Comparison of ENCODE assay signal across 26 mouse cellular contexts in the genomic region with DNA sequence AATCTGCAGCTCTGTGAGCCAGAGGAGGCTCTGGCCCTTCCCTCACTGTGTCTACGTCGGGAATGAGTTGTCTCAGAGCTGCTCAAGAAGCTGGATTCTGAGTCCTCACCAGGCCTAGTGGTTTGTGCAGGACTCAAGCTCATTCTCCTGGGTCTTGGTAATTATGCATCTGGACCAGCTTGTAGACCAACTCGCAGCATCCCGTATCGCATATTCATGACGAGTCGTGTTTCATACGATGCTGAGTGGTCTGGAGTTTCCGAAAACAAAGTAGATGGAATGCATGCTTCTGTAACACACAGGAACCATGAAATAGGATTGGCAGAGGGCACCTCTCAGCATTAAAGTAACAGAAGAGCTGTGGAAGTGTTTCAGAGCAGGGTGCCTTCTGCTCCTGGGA. TPM values are rescaled to one million over a fixed set of nuclear protein-coding genes. Genes with fewer than 3 reads are reported as not detected.
DNase-seq lines count a peak whose midpoint lies in the region; ATAC-seq and TF ChIP-seq lines count a peak whose summit lies in the region.
"Had no signal": no experiment of that assay in that cellular context is flagged by ENCODE, and none has a peak within 500 bp of the region (broad histone marks: within the 10 kb centered on the region; RNA-seq: fewer than 3 reads in every experiment).

No protein-coding gene starts in this region.

- H3K27me3 ChIP-seq in embryonic facial prominence, embryonic 14.5 days (replicated peaks; ENCODE audit: control insufficient read depth, insufficient read depth, low read length) = no peaks in the 10 kb centered on the region
- H3K27me3 ChIP-seq in embryonic facial prominence, embryonic 10.5 days (replicated peaks; ENCODE audit: low read depth, poor library complexity, severe bottlenecking) = peaks cover 4% of the 10 kb centered on the region; the same call in 1 of the 2 replicates
- no peaks in the 10 kb centered on the region for H3K27me3 ChIP-seq in hindbrain, postnatal 0 days (ENCODE audit: insufficient read depth, low read length)
- H3K27me3 ChIP-seq in hindbrain, embryonic 12.5 days = peaks cover 3% of the 10 kb centered on the region
- peaks cover 24% of the 10 kb centered on the region; the same call in 1 of the 2 replicates for H3K27me3 ChIP-seq in midbrain, embryonic 12.5 days
- H3K27me3 ChIP-seq in midbrain, embryonic 15.5 days (replicated peaks) = no peaks in the 10 kb centered on the region
- no peaks in the 10 kb centered on the region for H3K27me3 ChIP-seq in liver, embryonic 12.5 days (replicated peaks)
- H3K27me3 ChIP-seq: embryonic facial prominence, embryonic 15.5 days; forebrain, embryonic 15.5 days had no signal

- intact Hi-C loops in left cerebral cortex, postnatal 36 days (cut with DNase I) = loop anchor here (10.0 kb wide), 1 partner anchor 951 kb away; no protein-coding TSS in a partner anchor

- TF ChIP-seq CTCF in hindbrain, postnatal 0 days (IDR thresholded peaks at IDR 0.05; ENCODE audit: low read depth) = no peak

- no peak for ATAC-seq in embryonic facial prominence, embryonic 14.5 days (ENCODE audit: low read depth)
- 0 out of 2 replicates have a peak, but pooled peaks have one; percentile 22 for ATAC-seq in hindbrain, postnatal 0 days
- no peak for ATAC-seq in hindbrain, embryonic 12.5 days (ENCODE audit: low FRiP score)
- peak; percentile 71 for ATAC-seq in midbrain, embryonic 12.5 days (ENCODE audit: low FRiP score, low read depth)
- ATAC-seq in midbrain, embryonic 15.5 days (replicated peaks) = 0 out of 2 replicates have a peak, but pooled peaks have one; percentile 30
- ATAC-seq in liver, embryonic 12.5 days = no peak
- ATAC-seq: forebrain, embryonic 15.5 days; Patski had no signal

- no peak overlapping the region for H3K4me3 ChIP-seq in embryonic facial prominence, embryonic 14.5 days (ENCODE audit: low read depth, low read length)
- H3K4me3 ChIP-seq in embryonic facial prominence, embryonic 10.5 days = no peak overlapping the region
- H3K4me3 ChIP-seq in hindbrain, postnatal 0 days (ENCODE audit: low read length) = no peak overlapping the region
- no peak overlapping the region for H3K4me3 ChIP-seq in hindbrain, embryonic 12.5 days
- H3K4me3 ChIP-seq in midbrain, embryonic 12.5 days = no peak overlapping the region
- no peak overlapping the region for H3K4me3 ChIP-seq in midbrain, embryonic 15.5 days
- no peak overlapping the region for H3K4me3 ChIP-seq in liver, embryonic 12.5 days
- H3K4me3 ChIP-seq: embryonic facial prominence, embryonic 15.5 days; forebrain, embryonic 15.5 days; heart, adult 2 months; heart, embryonic 10.5 days; heart, embryonic 13.5 days had no signal

- no peaks in the 10 kb centered on the region for H3K4me1 ChIP-seq in embryonic facial prominence, embryonic 14.5 days (ENCODE audit: control insufficient read depth, insufficient read depth, low read length)
- H3K4me1 ChIP-seq in embryonic facial prominence, embryonic 10.5 days = peaks cover 6% of the 10 kb centered on the region
- no peaks in the 10 kb centered on the region for H3K4me1 ChIP-seq in hindbrain, postnatal 0 days (ENCODE audit: insufficient read depth, low read length)
- 0 out of 2 replicates have a peak, but pooled peaks cover 6% of the 10 kb centered on the region for H3K4me1 ChIP-seq in hindbrain, embryonic 12.5 days
- H3K4me1 ChIP-seq in midbrain, embryonic 12.5 days = peaks cover 7% of the 10 kb centered on the region
- H3K4me1 ChIP-seq in midbrain, embryonic 15.5 days = peaks cover 4% of the 10 kb centered on the region; the same call in 1 of the 2 replicates
- H3K4me1 ChIP-seq in liver, embryonic 12.5 days = no peaks in the 10 kb centered on the region
- H3K4me1 ChIP-seq: embryonic facial prominence, embryonic 15.5 days had no signal

- DNase-seq in embryonic facial prominence, embryonic 14.5 days (ENCODE audit: low spot score) = peak; percentile 27
- no peak for DNase-seq in embryonic facial prominence, embryonic 10.5 days (ENCODE audit: low spot score)
- peak; percentile 10 for DNase-seq in hindbrain, postnatal 0 days (ENCODE audit: low spot score)
- DNase-seq in left cerebral cortex, postnatal 36 days (ENCODE audit: low spot score in 2 of 2) = no peak
- DNase-seq: adrenal gland, postnatal 10 days; adrenal gland, postnatal 36 days; cerebellum, adult 11-12 months; cerebellum, adult 8-10 months; cerebellum, postnatal 36 days; embryo, embryonic 11 days; gastrocnemius, postnatal 10 days; gastrocnemius, postnatal 36 days; heart, adult 2 months; heart, postnatal 14 days; heart, postnatal 4 days had no signal

- 56% methylated on average over 9 of the region's 9 CpGs for WGBS in embryonic facial prominence, embryonic 14.5 days
- WGBS in embryonic facial prominence, embryonic 10.5 days = 85% methylated on average over 9 of the region's 9 CpGs
- 70% methylated on average over 9 of the region's 9 CpGs for WGBS in hindbrain, postnatal 0 days
- WGBS in hindbrain, embryonic 12.5 days = 81% methylated on average over 9 of the region's 9 CpGs
- WGBS in midbrain, embryonic 12.5 days = 51% methylated on average over 9 of the region's 9 CpGs
- WGBS in midbrain, embryonic 15.5 days = 38% methylated on average over 9 of the region's 9 CpGs
- WGBS in liver, embryonic 12.5 days (ENCODE audit: insufficient replicate concordance) = 73% methylated on average over 9 of the region's 9 CpGs

- no peak overlapping the region; the same call in 1 of the 2 replicates for H3K9ac ChIP-seq in embryonic facial prominence, embryonic 14.5 days (ENCODE audit: low read depth, low read length)
- H3K9ac ChIP-seq in hindbrain, postnatal 0 days (replicated peaks; ENCODE audit: low read length) = no peak overlapping the region
- H3K9ac ChIP-seq in hindbrain, embryonic 12.5 days = no peak overlapping the region
- H3K9ac ChIP-seq in midbrain, embryonic 12.5 days (replicated peaks) = no peak overlapping the region
- H3K9ac ChIP-seq in midbrain, embryonic 15.5 days = no peak overlapping the region
- H3K9ac ChIP-seq in liver, embryonic 12.5 days = no peak overlapping the region
- H3K9ac ChIP-seq: embryonic facial prominence, embryonic 15.5 days; forebrain, embryonic 15.5 days; heart, embryonic 13.5 days; hindbrain, embryonic 14.5 days had no signal

- H3K9me3 ChIP-seq in embryonic facial prominence, embryonic 14.5 days (ENCODE audit: control insufficient read depth, low read length) = no peaks in the 10 kb centered on the region
- H3K9me3 ChIP-seq in embryonic facial prominence, embryonic 10.5 days = no peaks in the 10 kb centered on the region
- H3K9me3 ChIP-seq in hindbrain, postnatal 0 days (ENCODE audit: low read length) = no peaks in the 10 kb centered on the region
- H3K9me3 ChIP-seq in hindbrain, embryonic 12.5 days (replicated peaks) = no peaks in the 10 kb centered on the region
- no peaks in the 10 kb centered on the region for H3K9me3 ChIP-seq in midbrain, embryonic 12.5 days
- H3K9me3 ChIP-seq in midbrain, embryonic 15.5 days = no peaks in the 10 kb centered on the region
- no peaks in the 10 kb centered on the region for H3K9me3 ChIP-seq in liver, embryonic 12.5 days (replicated peaks)
- H3K9me3 ChIP-seq: embryonic facial prominence, embryonic 15.5 days; forebrain, embryonic 15.5 days; heart, embryonic 10.5 days; heart, embryonic 13.5 days had no signal

- no peaks in the 10 kb centered on the region for H3K36me3 ChIP-seq in embryonic facial prominence, embryonic 14.5 days (ENCODE audit: control insufficient read depth, insufficient read depth, low read length)
- H3K36me3 ChIP-seq in embryonic facial prominence, embryonic 10.5 days (replicated peaks) = no peaks in the 10 kb centered on the region
- H3K36me3 ChIP-seq in hindbrain, postnatal 0 days (ENCODE audit: insufficient read depth, low read length) = no peaks in the 10 kb centered on the region
- no peaks in the 10 kb centered on the region for H3K36me3 ChIP-seq in hindbrain, embryonic 12.5 days
- H3K36me3 ChIP-seq in midbrain, embryonic 12.5 days = no peaks in the 10 kb centered on the region
- no peaks in the 10 kb centered on the region for H3K36me3 ChIP-seq in midbrain, embryonic 15.5 days (replicated peaks)
- H3K36me3 ChIP-seq in liver, embryonic 12.5 days = no peaks in the 10 kb centered on the region
- H3K36me3 ChIP-seq: embryonic facial prominence, embryonic 15.5 days; forebrain, embryonic 15.5 days; G1E; heart, embryonic 10.5 days; heart, embryonic 13.5 days had no signal

- H3K4me2 ChIP-seq in embryonic facial prominence, embryonic 14.5 days (ENCODE audit: low read depth, low read length) = no peak overlapping the region
- no peak overlapping the region for H3K4me2 ChIP-seq in hindbrain, postnatal 0 days (ENCODE audit: low read depth, low read length)
- no peak overlapping the region for H3K4me2 ChIP-seq in hindbrain, embryonic 12.5 days (replicated peaks)
- no peak overlapping the region for H3K4me2 ChIP-seq in midbrain, embryonic 12.5 days (replicated peaks)
- no peak overlapping the region for H3K4me2 ChIP-seq in midbrain, embryonic 15.5 days
- H3K4me2 ChIP-seq in liver, embryonic 12.5 days = no peak overlapping the region
- H3K4me2 ChIP-seq: embryonic facial prominence, embryonic 15.5 days; forebrain, embryonic 15.5 days; heart, embryonic 13.5 days; hindbrain, embryonic 14.5 days had no signal

- H3K27ac ChIP-seq in embryonic facial prominence, embryonic 14.5 days (replicated peaks; ENCODE audit: low read depth, low read length) = no peak overlapping the region
- H3K27ac ChIP-seq in embryonic facial prominence, embryonic 10.5 days (replicated peaks) = no peak overlapping the region
- no peak overlapping the region for H3K27ac ChIP-seq in hindbrain, postnatal 0 days
- no peak overlapping the region for H3K27ac ChIP-seq in hindbrain, embryonic 12.5 days
- no peak overlapping the region; the same call in 1 of the 2 replicates for H3K27ac ChIP-seq in midbrain, embryonic 12.5 days (replicated peaks)
- H3K27ac ChIP-seq in midbrain, embryonic 15.5 days = no peak overlapping the region
- H3K27ac ChIP-seq in liver, embryonic 12.5 days = no peak overlapping the region
- H3K27ac ChIP-seq: embryonic facial prominence, embryonic 15.5 days; forebrain, embryonic 15.5 days; heart, adult 2 months; heart, embryonic 10.5 days; heart, embryonic 13.5 days; hindbrain, embryonic 14.5 days had no signal

RNA-seq across cellular contexts. Expression of gene Smyd2, which starts 53.5 kb away (rescaled TPM):
- polyA plus RNA-seq in embryonic facial prominence, embryonic 14.5 days (2014; fragmentation: Nextera tagmentation; extraction: Ambion mirVana) = 97.4 and 104 TPM in 2 replicates
- 78.5 and 84.3 TPM in 2 replicates for polyA plus RNA-seq in embryonic facial prominence, embryonic 10.5 days (2016; fragmentation: Nextera tagmentation; extraction: Ambion mirVana)
- 52.0 and 61.9 TPM in 2 replicates for total RNA-seq in hindbrain, postnatal 0 days (2014; rRNA removed)
- 81.1 and 81.8 TPM in 2 replicates for polyA plus RNA-seq in hindbrain, postnatal 0 days (2015; fragmentation: Nextera tagmentation; extraction: Ambion mirVana)
- polyA plus RNA-seq in hindbrain, embryonic 12.5 days (2016; fragmentation: Nextera tagmentation; extraction: Ambion mirVana) = 46.2 and 49.8 TPM in 2 replicates
- 41.1 and 44.1 TPM in 2 replicates for polyA plus RNA-seq in midbrain, embryonic 12.5 days (2016; fragmentation: Nextera tagmentation; extraction: Ambion mirVana)
- polyA plus RNA-seq in midbrain, embryonic 15.5 days (2015; fragmentation: Nextera tagmentation; extraction: Ambion mirVana) = 71.3 and 71.8 TPM in 2 replicates
- total RNA-seq in left cerebral cortex, postnatal 36 days (2021) = 100 to 1,000 TPM in 1 of 2 experiments, 10 to 100 TPM in 1; 95.7 to 112 TPM
- 49.0 and 53.4 TPM in 2 replicates for polyA plus RNA-seq in liver, embryonic 12.5 days (2016; fragmentation: Nextera tagmentation; extraction: Ambion mirVana)
- total RNA-seq: G1E had no signal
- polyA plus RNA-seq: G1E had no signal

Comparison
In these comparisons a context has a peak if more than half of its experiments do, and no peak if none do; other contexts are left out.
1. ATAC-seq: peak in hindbrain, postnatal 0 days (single experiment), midbrain, embryonic 12.5 days (single experiment) and midbrain, embryonic 15.5 days (single experiment); none in embryonic facial prominence, embryonic 14.5 days (single experiment), hindbrain, embryonic 12.5 days (single experiment) and liver, embryonic 12.5 days (single experiment).
2. DNase-seq: peak in embryonic facial prominence, embryonic 14.5 days (single experiment) and hindbrain, postnatal 0 days (single experiment); none in embryonic facial prominence, embryonic 10.5 days (single experiment) and left cerebral cortex, postnatal 36 days (0 of 2).